Mouse (Mus musculus): Measurements from ENCODE around the gene Hnf4a.
"Not testable (repeated sequence)": the region's sequence is repeated elsewhere in the genome, so short reads cannot be mapped to it uniquely, and the experiment has no call there.

The Hnf4a gene

DNA sequence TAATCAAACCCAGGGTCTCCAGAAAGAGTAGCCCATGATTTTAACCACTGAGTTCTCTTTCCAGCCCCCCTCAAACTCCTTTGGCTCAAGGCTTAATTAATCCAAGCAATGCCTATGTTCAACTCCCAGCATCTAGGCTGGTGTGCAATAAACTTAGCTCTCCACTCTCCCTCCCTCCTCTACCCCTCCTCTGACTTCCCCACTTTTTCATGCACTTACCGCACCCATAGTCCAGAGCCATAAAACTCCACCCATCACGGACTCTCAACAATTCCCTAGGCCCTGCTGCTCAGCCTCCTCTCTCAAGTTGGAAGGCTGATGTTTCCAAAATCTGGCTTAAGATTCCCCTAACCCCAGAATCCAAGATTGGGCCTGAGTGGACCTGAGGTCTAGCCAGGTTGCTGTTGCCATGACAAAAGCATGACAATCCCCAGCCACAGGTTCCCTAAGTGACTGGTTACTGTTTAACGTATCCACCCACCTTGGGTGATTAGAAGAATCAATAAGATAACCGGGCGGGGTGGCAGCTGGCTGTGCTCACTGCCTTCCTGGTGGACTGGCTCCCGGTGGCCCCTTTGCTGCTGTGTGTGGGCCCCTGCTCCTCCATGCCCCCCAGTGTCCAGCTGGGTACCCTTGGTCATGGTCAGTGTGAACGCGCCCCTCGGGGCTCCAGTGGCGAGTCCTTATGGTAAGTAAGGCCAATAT, at the start of gene Hnf4a:
Gene Hnf4a (plus strand): TSS at position 509 of the 705 bp plus-strand sequence.
- no peak for DNase-seq (ENCODE audit: low read depth in 1 of 2, low spot score in 2 of 2)

DNA sequence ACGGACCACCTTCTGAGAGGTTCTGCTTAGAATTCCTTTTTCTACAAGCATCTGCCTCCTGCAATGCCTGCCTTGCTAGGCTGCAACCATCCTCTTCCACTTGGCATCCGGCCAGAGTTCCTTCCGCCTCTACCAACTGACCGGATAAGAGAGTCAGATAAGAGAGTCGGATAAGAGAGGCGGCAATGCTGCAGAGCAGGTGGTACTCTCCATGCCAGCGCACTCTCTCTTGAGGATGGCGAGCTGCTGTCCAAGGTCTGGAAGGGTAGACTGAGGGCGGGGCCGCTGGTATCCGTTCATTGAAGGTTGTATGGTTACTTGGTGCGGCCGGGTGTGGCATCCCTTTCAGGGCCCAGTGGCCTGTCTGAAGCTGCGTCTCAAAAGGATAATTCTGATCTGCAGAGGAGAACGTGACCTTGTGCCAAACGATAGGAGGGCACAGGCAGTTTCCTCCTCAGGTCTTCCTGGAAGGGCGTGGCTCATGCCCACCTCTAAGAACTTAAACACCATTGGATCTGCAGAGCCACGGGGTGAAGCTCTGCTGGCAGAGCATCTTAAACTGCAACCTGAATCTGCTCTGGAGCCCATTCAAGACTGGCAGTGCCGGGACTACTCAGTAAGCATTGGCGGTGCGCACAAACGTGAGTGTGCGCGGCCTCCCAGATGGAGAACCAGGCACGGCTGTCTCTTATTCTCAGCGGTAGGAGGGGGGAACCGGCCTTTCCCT, 47.9 kb upstream of the Hnf4a start:
- DNase-seq (ENCODE audit: low read depth in 1 of 2, low spot score in 2 of 2): no peak

DNA sequence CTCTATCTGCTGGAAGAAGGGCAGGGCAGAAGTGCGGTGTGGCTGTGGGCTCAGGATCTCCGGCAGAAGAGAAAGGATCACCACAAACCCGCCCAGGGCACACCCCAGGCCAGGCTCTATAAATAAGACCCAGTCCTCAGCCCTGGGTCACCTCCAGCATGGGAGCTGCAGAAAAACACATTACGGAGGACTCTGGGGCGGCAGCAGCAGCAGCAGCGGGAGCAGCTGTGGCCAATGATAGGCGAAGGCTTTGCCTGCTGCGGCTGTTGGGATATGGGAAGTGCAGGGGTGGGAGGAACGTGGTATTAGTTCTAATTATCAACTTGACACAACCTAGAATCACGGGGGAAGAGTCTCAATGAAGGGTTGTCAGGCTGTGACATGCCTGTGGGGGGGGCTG, 47.2 kb upstream of the Hnf4a start:
- no peak for DNase-seq (ENCODE audit: low read depth in 1 of 2, low spot score in 2 of 2)

DNA sequence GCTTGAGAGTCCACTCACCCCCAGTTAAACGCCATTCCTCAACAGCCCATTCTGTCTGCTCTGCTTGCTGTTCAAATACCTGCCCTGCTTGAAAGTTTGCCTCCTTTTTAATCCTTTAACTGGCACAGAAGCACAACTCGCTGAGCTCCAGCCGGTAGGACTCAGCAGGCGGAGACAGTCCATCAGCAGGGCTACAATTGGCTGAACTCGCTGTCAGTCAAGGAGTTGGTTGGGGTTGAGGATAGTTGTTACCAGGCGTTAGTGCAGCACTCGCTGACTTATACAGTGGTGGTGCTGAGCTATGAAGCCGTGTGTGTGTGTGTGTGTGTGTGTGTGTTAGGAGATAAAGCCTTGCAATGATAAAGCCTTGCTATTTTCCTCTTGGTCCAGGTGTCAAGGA, 46.0 kb upstream of the Hnf4a start:
- DNase-seq (ENCODE audit: low read depth in 1 of 2, low spot score in 2 of 2): no peak

- not testable (repeated sequence) for DNase-seq (ENCODE audit: low read depth in 1 of 2, low spot score in 2 of 2)
Measured at GRCm38 (mm10) chr2:163461307-163461706, 45.3 kb upstream of the Hnf4a start.

GRCm38 (mm10) chr2:163462386-163462785, 44.2 kb upstream of the Hnf4a start:
- no peak for DNase-seq (ENCODE audit: low read depth in 1 of 2, low spot score in 2 of 2)

DNA sequence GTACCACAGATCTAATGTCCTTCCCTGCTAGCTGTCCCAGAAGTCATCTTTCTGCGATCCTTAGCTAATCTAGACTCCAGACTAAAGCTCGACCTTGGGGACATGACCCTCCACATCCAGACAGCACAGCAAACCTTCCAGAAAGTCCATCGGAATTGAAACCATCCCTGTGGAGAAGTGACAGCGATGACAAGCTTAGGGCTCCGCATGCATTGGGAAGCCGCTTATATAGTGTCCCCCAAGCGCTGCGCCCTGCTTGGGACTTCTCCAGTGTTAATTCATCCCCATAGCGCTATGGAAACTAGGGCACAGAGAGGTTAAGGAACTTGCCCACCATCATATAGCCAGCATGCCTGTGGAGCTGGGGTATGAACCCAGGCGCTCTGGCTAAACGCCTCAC, 43.8 kb upstream of the Hnf4a start:
- no peak for DNase-seq (ENCODE audit: low read depth in 1 of 2, low spot score in 2 of 2)

GRCm38 (mm10) chr2:163463251-163463769, 43.3 kb upstream of the Hnf4a start:
- no peak for DNase-seq (ENCODE audit: low read depth in 1 of 2, low spot score in 2 of 2)

GRCm38 (mm10) chr2:163463998-163464397, 42.6 kb upstream of the Hnf4a start:
- no peak for DNase-seq (ENCODE audit: low read depth in 1 of 2, low spot score in 2 of 2)

DNA sequence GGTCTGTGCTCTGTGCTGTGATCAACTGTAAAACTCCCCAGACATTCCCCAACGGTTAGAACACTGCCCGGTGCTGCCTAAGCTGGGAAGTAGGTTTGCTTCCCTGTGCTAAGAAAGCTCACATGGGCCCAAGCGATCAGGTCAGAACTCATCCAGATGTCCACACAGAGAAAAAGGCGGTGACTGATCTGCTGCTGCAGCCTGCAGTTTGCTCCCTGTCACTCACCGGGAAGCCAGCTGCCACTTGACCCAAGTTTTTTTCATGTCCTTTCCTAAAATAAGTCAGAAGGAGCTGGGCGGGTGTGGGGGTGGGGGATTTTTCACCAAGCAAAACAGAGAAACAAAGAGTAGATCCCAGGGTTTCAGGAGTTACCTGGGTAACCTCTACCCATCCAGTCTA, 42.0 kb upstream of the Hnf4a start:
- no peak for DNase-seq (ENCODE audit: low read depth in 1 of 2, low spot score in 2 of 2)

GRCm38 (mm10) chr2:163466771-163467170, 39.8 kb upstream of the Hnf4a start:
- no peak for DNase-seq (ENCODE audit: low read depth in 1 of 2, low spot score in 2 of 2)

- no peak for DNase-seq (ENCODE audit: low read depth in 1 of 2, low spot score in 2 of 2)
Measured at GRCm38 (mm10) chr2:163467585-163467984, 39.0 kb upstream of the Hnf4a start.

- no peak for DNase-seq (ENCODE audit: low read depth in 1 of 2, low spot score in 2 of 2)
Measured at GRCm38 (mm10) chr2:163468866-163469265, 37.7 kb upstream of the Hnf4a start.

- no peak for DNase-seq (ENCODE audit: low read depth in 1 of 2, low spot score in 2 of 2)
Measured at GRCm38 (mm10) chr2:163469711-163470110, 36.9 kb upstream of the Hnf4a start.

DNA sequence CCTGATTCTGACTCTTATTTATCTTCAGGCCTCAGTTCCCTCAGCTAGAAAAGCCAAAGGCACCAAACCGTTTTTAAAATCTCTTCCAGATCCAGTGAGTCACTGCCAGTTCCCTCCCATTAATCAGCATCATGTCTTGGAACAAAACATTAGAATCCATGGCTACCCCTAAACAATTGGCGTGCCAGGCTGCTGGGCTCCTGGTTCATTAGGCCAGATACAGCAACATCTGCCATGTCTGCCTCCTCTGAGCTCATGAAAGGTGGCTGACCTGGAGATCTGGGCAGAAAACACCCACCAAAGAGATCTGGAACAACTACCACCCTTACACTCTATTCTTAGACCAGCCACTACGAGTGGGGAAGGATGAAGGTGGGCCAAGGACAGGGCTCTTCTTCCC, 35.5 kb upstream of the Hnf4a start:
- DNase-seq (ENCODE audit: low read depth in 1 of 2, low spot score in 2 of 2): no peak

GRCm38 (mm10) chr2:163471710-163472465, 34.7 kb upstream of the Hnf4a start:
- no peak for DNase-seq (ENCODE audit: low read depth in 1 of 2, low spot score in 2 of 2)

GRCm38 (mm10) chr2:163472466-163472851, 34.1 kb upstream of the Hnf4a start, which contains the start of gene Fitm2:
Gene Fitm2, minus strand, starts transcription at chr2:163472629.
- DNase-seq (ENCODE audit: low read depth in 1 of 2, low spot score in 2 of 2): peak; percentile 76 to 88

- no peak for DNase-seq (ENCODE audit: low read depth in 1 of 2, low spot score in 2 of 2)
Measured at GRCm38 (mm10) chr2:163480191-163480825, 26.3 kb upstream of the Hnf4a start.

GRCm38 (mm10) chr2:163481539-163482029, 25.0 kb upstream of the Hnf4a start:
- no peak for DNase-seq (ENCODE audit: low read depth in 1 of 2, low spot score in 2 of 2)

DNA sequence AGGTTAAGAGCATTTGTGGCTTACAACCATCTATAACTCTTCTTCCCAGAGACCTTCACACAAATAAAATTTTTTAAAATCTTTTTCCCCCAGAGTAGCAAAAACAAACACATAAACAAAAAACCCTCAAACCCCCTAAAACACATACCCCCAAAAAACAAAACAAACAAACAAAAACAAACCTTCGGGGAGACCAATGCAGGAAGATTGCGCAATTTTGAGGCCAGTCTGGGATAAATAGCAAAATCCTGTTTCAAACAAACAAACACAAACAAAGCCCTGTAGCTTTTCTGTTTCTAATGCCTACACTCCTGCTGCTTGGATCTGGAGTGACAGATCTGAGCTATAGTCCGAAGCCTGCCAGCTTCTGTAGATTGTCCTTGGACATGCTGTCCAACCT, 19.2 kb upstream of the Hnf4a start:
- no peak for DNase-seq (ENCODE audit: low read depth in 1 of 2, low spot score in 2 of 2)

DNA sequence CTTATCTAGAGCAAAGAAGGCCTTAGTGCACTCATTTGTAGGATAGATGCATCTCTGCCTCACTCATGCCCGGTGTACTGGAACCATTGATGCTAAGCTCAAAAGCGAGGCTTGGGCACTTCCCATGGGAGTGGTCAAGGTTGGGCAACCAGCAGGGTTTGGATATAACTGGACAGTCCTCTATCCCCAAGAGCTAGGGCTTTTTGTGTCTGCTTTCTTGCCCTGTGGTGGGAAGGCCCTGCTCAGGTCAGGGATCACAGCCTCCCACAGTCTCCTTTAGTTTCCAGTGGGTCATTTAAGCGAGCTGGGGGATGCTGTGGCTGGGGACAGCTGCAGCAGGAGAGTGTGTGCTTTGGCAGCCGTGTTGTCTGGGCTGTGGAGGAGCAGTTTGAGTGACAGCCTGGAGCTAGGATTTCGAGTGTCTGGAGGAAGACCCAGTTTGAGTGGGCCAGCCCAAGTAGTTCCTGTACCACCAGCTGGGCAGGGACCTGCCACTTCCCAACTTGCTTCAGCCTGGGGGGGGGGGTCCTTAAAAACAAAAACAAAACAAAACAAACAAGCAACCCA, 16.8 kb upstream of the Hnf4a start:
- DNase-seq (ENCODE audit: low read depth in 1 of 2, low spot score in 2 of 2): no peak
